Mouse (Mus musculus) neural tube, embryonic 10.5 days (tissue): ENCODE measurements around the gene Tead2.
"Not testable (repeated sequence)": the region's sequence is repeated elsewhere in the genome, so short reads cannot be mapped to it uniquely, and the experiment has no call there.

Source experiments
- DNase-seq: peaks from one replicate; pipeline ENCODE4 v3.0.0-alpha.2; 2017; ENCODE audit warnings: low spot score; ENCODE audit errors: extremely low spot score

The Tead2 gene

DNA sequence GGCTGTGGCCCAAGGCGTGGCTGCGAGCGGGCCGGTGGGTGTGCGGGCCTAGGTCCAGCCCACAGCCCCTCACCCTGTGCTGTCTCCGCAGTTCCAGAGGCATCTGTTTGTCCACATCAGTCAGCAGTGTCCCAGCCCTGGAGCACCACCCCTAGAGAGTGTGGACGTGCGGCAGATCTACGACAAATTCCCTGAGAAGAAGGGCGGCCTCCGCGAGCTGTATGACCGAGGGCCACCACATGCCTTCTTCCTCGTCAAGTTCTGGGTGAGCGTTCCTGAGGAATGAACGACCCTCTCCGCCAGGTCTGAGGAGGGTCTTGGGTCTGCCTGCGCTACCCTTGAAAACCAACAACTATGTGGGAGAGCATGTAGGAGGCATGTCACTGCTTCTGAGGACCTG lies 13.0 kb downstream of the Tead2 start:
- no peak for DNase-seq

DNA sequence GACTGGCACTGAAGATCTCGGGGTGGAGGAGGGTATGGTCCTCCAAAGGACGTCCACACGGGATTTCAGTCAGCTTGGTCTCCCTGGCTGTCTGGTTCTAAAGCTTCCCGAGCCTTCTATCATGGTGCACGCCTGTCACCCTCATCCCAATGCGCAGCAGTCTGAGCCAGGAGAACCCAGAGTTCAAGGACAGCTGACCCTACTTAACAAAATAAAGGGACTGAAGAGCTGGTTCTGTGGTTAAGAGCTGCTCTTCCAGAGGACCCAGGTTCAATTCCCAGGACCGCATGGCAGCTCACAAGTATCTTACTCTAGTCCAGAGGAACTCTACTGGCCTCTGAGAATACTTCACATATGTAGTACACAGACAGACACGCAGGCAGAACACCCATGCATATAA lies 13.5 kb downstream of the Tead2 start:
- DNase-seq = no peak

DNA sequence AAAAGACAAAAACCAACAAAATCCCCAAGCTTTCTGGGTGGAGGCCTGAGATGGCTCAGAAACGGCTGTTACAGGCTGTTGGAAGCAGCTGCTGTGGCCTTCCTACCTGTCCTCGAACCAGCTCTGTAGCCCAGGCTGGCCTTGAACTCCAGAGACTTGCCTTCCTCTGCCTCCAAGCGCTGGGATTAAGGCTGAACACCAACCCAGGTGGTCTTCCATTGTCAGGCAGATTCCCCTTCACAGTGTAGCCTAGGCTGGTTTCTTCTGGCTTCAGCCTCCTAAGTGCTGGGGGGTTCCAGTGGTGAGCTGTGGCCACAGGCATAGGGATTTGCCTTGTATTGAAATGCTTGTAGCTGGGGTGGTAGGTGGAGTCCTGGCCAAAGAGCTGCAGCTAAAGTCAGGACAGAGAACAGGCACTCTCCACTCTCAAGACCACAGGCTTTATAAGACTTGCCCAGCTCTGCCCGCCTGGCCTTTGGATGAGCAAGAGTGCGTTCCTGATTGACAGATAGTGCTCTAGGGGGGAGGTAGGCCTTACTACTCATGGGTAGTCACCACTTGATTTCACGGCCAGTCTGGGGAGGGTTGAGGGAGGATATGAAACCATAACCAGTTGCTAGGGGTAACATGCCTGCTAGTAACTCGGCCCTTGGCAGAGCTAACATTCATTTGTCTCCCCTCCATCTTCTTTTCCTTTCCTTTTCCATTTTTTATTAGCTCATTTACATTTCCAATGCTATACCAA lies 14.1 kb downstream of the Tead2 start:
- no peak for DNase-seq

DNA sequence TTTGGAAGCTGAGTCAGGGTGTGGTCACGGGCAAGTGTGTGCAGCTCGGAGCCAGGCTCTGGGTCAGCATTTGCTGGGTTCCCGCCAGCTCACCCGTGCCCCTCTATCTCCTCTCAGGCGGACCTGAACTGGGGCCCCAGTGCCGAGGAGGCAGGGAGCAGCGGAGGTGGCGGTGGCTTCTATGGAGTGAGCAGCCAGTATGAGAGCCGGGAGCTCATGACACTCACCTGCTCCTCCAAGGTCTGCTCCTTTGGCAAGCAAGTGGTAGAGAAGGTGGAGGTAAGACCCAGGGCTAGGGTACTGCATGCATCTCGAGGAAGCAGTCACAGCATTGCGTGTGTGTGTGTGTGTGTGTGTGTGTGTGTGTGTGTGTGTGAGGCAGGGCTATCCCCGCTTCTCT lies 15.6 kb downstream of the Tead2 start:
- no peak for DNase-seq

DNA sequence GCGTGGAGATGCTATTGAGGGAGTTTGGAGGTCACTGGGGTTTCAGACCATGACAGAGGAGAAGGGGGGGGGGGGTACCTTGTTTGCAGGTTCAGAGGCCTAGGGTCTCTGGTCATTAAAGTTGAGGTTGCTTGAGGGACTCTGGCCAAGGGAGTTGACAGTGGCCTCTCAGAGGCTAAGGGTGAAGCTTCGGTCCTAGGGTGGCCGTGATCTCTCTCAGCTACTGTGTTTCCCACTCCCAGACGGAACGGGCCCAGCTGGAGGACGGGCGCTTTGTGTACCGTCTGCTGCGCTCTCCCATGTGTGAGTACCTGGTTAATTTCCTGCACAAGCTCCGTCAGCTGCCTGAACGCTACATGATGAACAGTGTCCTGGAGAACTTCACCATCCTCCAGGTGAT lies 16.4 kb downstream of the Tead2 start:
- peak; percentile 12 for DNase-seq

DNA sequence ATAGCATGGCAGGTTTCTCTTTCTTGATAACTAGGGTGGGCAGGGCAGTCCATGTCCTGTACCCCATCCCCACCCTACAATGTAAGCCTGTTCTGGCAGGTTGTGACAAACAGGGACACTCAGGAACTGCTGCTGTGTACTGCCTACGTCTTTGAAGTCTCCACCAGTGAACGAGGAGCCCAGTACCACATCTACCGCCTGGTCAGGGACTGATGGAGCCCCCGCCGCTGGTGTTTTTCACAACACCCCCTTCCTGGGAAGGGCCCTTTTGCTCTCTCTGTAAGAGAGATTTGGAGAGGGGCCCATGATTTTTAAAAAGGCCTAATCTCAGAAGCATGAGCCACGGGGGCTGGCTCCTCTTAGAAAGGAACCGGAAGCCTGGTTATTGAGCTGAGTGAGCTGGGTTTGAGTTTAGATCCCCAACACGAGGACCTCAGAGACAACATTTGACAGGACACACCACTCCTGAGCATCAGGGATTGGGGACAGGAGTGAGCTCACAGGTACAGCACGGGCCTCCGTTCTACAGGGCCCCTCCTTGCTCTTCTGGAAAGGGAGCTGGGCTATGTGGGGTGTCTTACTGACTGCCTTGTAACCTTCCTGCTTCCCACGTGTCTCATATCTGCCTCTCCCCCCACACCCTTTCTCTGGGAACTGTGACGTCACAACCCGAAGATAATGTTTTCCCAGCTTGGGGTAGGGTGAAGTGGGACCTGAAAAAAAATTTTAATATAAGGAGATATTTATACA lies 17.3 kb downstream of the Tead2 start:
- DNase-seq = no peak

DNA sequence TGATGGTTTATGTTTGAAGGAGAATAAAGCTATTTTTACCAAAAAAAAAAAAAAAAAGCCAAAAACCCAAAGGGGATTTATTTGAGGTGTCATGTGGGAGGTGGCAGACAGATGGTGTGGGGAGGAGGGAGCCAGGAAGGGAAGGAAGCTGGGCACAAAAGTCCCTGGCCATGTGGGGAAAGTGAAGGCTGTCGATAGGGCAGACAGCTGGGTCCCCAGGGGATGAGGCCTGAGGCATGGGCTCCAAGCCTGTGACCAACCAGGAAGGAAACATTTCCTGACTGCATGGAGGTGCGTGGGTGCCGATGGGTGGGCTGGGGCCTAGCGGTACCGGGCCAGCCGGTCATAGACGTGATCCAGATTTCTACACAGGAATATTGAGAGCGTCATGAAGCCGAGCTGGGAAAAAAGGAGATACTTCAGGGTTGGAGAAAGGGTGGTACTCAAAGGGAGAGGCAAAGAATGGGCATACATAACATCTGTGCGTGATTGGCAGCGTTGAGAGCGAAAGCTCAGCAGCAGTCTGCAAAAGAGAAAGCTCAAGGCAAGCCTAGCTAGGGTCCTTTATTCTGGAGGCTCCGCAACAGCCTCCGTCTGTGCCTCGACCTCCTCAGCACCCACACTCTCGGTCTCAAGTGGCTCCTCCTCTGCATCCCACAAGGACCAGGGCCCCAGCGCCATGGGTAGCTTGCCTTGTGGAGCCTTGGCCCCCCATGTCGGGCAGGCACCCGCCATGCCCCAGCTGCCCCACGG lies 18.2 kb downstream of the Tead2 start:
- no peak for DNase-seq

DNA sequence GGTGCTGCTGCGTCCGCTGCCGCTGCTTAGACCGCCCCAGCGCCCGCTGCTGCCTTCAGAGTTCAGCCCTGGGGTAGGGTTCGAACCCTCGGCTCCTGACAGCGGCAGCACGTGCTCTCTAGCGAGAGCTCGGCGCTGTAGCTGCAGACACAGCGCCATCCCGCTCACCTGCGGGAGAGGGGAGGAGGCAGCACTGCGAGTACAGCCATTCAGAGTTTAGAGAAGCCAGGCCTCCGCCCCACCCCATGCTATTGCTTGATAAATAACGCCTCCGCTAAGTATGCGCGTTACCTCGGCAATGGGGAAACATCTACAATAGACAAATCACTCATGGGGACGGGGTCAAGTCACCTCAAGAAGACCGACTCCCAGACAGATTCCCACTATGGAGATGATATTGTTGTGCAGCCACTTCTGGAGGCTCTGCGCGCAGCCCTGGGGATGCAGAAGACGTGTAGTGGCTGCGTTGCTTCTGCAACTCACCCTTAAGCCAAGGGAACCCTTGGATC lies 18.8 kb downstream of the Tead2 start:
- peak; percentile 57 for DNase-seq

DNA sequence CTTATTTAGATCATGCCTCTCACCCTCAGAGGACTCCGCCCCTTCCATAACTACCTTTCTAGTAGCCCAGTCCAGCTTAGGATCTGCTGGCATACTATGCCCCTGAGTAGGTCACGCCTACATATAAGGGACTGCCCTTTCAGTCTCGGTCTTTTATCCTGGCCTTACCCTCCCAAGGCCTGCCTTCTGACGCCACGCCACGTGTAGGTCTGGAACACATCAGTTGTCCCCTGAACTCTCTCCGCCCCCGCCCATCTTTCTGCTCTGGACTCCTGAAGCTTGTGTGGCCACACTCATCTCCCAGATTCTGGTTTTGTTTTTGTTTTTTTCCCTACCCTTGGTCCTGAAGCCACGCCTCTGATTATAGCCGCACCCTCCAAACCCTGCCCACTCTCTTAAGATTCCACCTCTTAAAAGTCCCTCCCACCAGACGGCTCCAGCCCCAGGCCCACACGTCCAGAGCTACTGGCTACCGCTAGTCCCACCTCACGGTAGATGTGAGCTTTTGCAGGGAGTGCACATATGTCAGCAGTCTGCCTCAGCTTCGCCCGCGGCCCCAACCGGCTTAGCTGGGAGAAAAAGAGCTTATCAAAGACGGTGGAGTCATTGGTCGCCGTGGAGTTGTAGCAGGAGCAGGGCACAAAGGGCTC lies 19.5 kb downstream of the Tead2 start:
- DNase-seq = peak; percentile 72

DNA sequence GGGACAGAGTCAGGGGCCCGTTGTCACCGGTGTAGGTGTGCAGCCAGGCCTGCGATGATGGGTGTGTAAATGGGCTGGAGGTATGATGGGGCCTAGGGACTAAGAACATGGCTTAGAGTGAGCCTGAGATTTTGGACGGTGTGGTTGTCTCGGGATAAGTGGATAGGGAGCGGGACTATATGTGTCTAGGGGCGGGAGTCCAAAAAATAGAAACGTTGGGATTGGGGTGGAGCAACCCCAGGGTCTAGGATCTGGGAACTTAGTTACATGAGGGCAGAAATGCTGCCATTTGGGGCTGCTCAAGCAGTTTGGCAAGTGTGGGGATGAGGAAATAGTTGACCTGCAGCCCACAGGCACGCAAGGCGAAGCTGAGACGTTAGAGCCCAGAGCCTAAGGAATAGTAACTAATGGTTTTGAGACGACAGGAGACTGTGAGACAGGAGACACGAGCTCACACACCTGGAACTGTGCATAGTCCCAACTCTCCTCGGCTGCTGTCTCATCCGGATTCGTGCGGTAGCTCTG lies 20.2 kb downstream of the Tead2 start:
- no peak for DNase-seq

DNA sequence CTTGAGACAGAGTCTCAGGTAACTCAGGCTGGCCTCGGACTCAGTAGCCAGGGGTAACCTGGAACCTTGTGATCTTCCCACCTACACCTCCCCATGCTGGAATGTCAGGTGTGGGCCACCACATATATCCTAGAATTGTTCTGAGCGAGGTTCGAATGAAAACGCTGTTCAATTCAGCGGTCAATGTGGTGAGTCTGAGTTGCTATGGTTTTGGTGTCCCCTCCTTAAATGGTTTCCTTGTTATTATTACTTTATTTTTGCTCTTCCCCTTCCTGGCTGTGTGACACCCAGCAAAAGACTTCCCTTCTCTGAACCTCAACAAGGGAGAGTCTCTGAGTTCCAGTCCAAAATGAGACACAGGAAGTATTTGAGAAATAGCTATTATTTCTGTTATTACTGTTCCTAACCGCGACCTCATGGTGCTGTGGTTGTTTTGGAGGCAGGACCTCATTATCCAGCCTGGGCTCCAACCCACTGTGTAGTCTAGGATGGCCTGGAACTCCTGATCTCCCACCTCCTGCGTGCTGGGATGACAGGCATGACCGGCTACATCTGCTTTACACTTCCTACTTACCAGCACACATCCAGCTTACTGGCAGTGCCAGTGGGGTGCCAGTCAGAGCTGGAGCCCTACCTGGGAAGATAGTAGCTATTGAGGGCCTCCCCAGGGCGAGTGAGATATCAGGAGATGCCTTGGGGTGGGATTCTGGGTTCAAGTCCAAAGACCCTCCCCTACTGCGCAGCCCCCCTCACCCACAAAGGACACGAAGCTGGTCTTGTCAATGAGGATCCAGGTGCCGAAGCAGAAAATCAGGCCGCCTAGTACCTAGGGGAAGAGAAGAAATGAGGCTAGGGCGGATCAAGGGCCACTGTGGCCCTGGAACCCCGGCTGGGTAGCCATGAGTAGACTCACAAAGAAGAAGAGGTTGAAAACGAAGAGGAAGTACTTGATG lies 22.5 kb downstream of the Tead2 start:
- no peak for DNase-seq

DNA sequence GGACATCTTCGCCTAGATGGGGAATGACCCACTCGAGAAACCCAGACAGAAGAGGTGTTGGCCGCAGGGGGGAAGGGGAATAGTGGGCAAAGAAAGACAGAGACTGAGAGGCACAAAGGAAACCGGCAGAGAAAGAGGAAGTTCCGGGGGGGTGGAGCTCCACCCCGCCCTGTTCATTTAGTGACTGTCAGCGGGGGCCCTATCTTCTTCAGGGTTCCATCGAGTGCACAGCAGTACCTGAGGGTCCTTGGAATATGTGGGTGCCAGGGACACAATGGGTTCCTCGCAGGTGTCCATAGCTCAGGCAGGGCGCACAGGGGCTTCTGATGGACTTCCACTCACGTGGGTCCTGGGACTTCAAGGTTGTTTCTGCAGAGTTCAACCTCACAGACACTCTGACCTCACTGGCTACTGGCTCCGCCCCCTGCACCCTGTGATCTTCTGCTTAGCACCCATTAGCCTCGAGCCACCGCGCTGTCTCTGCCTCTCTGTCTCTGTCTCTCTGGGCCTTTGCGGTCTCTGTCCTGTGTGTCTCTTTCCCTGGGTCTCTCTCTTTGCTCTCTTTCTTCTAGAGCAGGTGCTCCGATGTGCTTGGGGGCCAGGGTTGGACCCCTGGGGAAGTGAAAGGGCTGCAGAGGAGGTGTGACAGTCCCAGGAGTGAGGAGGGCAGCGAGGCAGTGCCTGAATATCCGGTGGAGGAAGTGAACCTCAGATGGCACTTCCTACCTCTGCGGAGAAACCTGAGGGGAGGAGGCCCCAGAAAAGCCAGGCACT lies 23.4 kb downstream of the Tead2 start, which contains the start of gene Cd37:
Gene Cd37 (minus strand): TSS at position 393 of the 774 bp plus-strand sequence.
- DNase-seq = no peak

DNA sequence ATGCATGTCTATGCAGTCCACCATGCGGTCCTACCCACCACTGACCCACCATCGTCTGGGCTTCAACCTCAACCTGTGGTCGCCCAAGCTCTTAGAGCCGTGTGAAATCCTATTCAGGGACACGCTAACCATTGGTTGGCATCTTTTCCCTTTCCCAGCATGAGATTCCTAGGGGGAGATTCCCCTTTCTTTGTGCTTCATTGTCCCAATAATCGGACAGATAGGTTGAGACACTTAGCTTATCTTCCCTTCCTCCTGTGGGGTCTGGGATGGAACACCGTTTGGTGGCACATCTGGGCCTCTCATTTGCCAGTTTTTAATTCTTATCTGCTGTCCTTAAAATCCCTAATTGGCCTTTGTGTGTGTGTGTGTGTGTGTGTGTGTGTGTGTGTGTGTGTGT lies 24.6 kb downstream of the Tead2 start:
- DNase-seq = no peak

DNA sequence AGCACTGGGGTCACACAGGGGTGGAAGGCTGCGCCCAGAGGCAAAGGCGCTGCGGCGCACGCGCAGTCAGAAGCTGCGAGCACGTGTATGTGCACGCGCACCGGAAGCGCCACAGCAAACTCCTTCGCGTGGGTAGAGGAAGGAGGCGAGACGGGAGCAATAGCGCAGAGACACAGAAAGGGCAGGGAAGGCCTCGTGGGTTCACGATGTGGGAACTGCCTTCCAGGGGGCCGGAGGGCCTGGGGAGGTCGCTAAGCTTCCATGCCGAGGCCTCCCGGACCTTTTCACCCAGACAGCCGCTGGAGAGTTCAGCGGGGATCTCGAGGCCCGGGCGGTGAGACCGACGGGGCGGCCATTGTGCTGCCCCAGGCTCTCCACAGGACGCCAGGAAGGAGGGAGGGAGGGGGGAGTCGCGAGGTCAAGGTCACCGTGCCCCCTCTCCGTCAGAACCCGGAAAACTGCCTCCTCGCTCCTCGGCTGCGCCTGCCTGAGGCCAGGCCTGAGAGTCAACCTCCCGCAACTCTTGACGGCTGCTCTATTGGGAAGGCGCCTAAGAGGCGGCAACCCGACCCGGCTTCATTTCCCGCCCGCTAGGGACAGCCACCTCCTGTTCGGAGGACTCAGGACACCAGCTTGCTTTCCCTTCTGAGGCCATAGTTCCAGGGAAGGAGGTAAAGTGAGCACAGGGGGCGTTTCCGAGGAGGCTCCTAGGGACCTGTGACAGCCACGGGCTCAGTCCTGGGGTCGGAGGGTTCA lies 25.3 kb downstream of the Tead2 start, which contains the start of gene Slc6a16:
Gene Slc6a16 (plus strand): TSS at position 453 of the 756 bp plus-strand sequence.
- peak; percentile 63 for DNase-seq

DNA sequence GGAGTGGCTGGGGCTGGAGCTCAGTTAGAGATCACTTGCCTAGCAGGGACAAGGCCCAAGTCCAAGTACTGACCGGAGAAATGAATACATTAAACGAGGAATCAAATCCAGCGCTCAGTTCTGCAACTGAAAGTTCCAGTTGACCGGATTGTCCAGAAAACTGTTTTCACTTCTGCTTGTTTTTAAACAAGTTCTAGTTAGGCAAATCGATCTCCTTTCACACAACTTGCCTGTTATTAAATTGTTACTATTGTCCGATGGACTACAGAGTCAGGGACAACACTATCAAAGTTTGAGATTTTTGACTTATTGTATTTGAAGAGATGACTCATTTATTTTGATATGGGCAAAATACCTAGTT lies 25.8 kb downstream of the Tead2 start:
- DNase-seq = no peak

DNA sequence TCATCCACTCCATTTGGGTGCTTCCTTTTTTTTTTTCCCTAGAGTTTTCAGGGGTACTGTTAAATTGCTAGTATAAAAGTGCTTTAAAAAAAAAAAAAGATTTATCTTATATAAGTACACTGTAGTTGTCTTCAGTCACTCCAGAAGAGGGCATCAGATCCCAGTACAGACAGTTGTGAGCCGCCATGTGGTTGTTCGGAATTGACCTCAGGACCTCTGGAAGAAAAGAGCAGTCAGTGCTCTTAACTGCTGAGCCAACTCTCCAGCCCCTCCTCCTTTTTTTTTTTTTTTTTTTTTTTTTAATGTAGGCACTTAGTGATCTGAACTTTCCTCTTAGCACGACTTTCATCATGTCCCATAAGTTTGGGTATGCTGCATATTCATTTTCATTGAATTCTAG lies 32.1 kb downstream of the Tead2 start:
- no peak for DNase-seq

DNA sequence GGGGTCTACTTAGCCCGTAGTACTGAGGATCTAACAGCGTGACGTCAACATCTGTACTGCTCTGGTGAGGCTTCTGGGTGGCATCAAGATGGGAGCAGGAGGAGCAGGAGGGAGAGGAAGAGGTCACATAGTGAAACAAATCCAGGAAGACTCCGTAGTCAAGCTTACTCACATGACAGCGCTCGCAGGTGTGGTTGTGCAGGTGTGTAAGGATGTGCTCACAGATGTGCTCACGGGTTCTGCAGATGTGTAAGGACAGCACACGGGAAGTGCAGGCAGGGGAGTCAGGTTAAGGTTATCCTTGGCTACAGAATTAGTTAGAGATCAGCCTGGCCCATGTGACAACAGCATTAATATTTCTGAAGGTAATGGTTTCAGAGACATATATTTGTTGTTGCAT lies 38.3 kb downstream of the Tead2 start:
- DNase-seq = no peak

DNA sequence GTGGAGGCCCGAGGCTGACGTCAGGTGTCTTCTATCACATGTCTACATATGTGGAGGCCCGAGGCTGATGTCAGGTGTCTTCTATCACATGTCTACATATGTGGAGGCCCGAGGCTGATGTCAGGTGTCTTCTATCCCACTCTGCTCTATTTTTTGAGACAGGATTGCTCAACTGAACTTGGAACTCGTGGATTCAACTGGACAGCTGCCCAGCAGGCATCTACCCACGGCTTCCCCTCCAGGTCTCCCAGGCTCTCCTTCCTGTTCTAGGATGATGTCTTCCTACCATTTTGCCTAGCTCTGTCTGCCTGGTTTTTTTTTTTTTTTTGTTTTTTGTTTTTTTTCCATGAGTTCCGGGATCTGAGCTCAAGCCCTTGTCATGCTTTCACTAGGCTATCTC lies 40.3 kb downstream of the Tead2 start:
- not testable (repeated sequence) for DNase-seq
